23 mouse cellular contexts compared by ENCODE assay signal in genomic region chr4:150068216-150068615, GRCm38 (mm10). TPM values are rescaled to one million over a fixed set of nuclear protein-coding genes. Genes with fewer than 3 reads are reported as not detected.
DNase-seq lines count a peak whose midpoint lies in the region; ATAC-seq and TF ChIP-seq lines count a peak whose summit lies in the region.
"Had no signal": no experiment of that assay in that cellular context is flagged by ENCODE, and none has a peak within 500 bp of the region (broad histone marks: within the 10 kb centered on the region; RNA-seq: fewer than 3 reads in every experiment).

No protein-coding gene starts in this region.

- WGBS in hindbrain, embryonic 10.5 days: 53% methylated on average over 12 of the region's 12 CpGs
- WGBS in hindbrain, embryonic 13.5 days: 56% methylated on average over 12 of the region's 12 CpGs
- WGBS in midbrain, embryonic 11.5 days: 56% methylated on average over 12 of the region's 12 CpGs
- WGBS in midbrain, embryonic 15.5 days: 55% methylated on average over 12 of the region's 12 CpGs
- WGBS in forebrain, embryonic 12.5 days: 55% methylated on average over 12 of the region's 12 CpGs

- no peaks in the 10 kb centered on the region for H3K36me3 ChIP-seq in hindbrain, embryonic 10.5 days
- no peaks in the 10 kb centered on the region for H3K36me3 ChIP-seq in hindbrain, embryonic 13.5 days
- no peaks in the 10 kb centered on the region for H3K36me3 ChIP-seq in midbrain, embryonic 11.5 days (ENCODE audit: control insufficient read depth, insufficient read depth, low read length)
- H3K36me3 ChIP-seq in midbrain, embryonic 15.5 days (replicated peaks): no peaks in the 10 kb centered on the region
- no peaks in the 10 kb centered on the region for H3K36me3 ChIP-seq in forebrain, embryonic 12.5 days (replicated peaks)
- H3K36me3 ChIP-seq: embryonic facial prominence, embryonic 10.5 days; heart, embryonic 13.5 days; hindbrain, embryonic 12.5 days had no signal

- CTCF ChIA-PET in Patski (lab: Charles Lee): no interaction called here

- no peak for ATAC-seq in hindbrain, embryonic 13.5 days (ENCODE audit: low FRiP score)
- no peak for ATAC-seq in midbrain, embryonic 11.5 days (ENCODE audit: low FRiP score)
- no peak for ATAC-seq in midbrain, embryonic 15.5 days (replicated peaks)
- peak; percentile 54 for ATAC-seq in Patski
- no peak for ATAC-seq in forebrain, embryonic 12.5 days (ENCODE audit: low FRiP score)
- ATAC-seq: forebrain, embryonic 16.5 days; hindbrain, postnatal 0 days had no signal

- no peak overlapping the region for H3K4me3 ChIP-seq in hindbrain, embryonic 10.5 days
- H3K4me3 ChIP-seq in hindbrain, embryonic 13.5 days: no peak overlapping the region
- no peak overlapping the region for H3K4me3 ChIP-seq in midbrain, embryonic 11.5 days (ENCODE audit: low read depth, low read length)
- no peak overlapping the region for H3K4me3 ChIP-seq in midbrain, embryonic 15.5 days
- H3K4me3 ChIP-seq in forebrain, embryonic 12.5 days (replicated peaks): no peak overlapping the region
- H3K4me3 ChIP-seq: embryonic facial prominence, embryonic 10.5 days; erythroblast, embryonic 14.5 days; gastrocnemius, adult 2 months; heart, embryonic 13.5 days; hindbrain, embryonic 12.5 days had no signal

- H3K27me3 ChIP-seq in hindbrain, embryonic 10.5 days (ENCODE audit: insufficient read depth, poor library complexity, severe bottlenecking): 0 out of 2 replicates have a peak, but pooled peaks cover 5% of the 10 kb centered on the region
- no peaks in the 10 kb centered on the region for H3K27me3 ChIP-seq in hindbrain, embryonic 13.5 days
- H3K27me3 ChIP-seq in midbrain, embryonic 11.5 days (ENCODE audit: control insufficient read depth, insufficient read depth, low read length): no peaks in the 10 kb centered on the region
- H3K27me3 ChIP-seq in midbrain, embryonic 15.5 days (replicated peaks): no peaks in the 10 kb centered on the region
- no peaks in the 10 kb centered on the region for H3K27me3 ChIP-seq in Patski
- H3K27me3 ChIP-seq in forebrain, embryonic 12.5 days: peaks cover 8% of the 10 kb centered on the region; the same call in 1 of the 2 replicates

- no peak for TF ChIP-seq CTCF in Patski (IDR thresholded peaks at IDR 0.05)

- no peak overlapping the region for H3K4me2 ChIP-seq in hindbrain, embryonic 13.5 days
- no peak overlapping the region for H3K4me2 ChIP-seq in midbrain, embryonic 11.5 days
- no peak overlapping the region for H3K4me2 ChIP-seq in midbrain, embryonic 15.5 days
- H3K4me2 ChIP-seq in forebrain, embryonic 12.5 days: no peak overlapping the region
- H3K4me2 ChIP-seq: heart, embryonic 13.5 days; hindbrain, embryonic 12.5 days had no signal

- peak; percentile 37 for DNase-seq in hindbrain, embryonic 10.5 days (ENCODE audit: low spot score)
- peak; percentile 81 for DNase-seq in midbrain, embryonic 11.5 days (ENCODE audit: low spot score, missing footprints)
- DNase-seq in Patski (ENCODE audit: low read depth, low spot score): no peak
- DNase-seq in gastrocnemius, postnatal 36 days: no peak
- DNase-seq: adrenal gland, adult 2 months; adrenal gland, postnatal 25 days; cerebellum, adult 2 months; cerebellum, postnatal 10 days; gastrocnemius, adult 2 months; gastrocnemius, postnatal 25 days; heart, adult 11 months; heart, postnatal 36 days; kidney, adult 11 months had no signal

- no peak overlapping the region for H3K9ac ChIP-seq in hindbrain, embryonic 13.5 days
- no peak overlapping the region for H3K9ac ChIP-seq in midbrain, embryonic 11.5 days (ENCODE audit: low read length)
- H3K9ac ChIP-seq in midbrain, embryonic 15.5 days: no peak overlapping the region
- H3K9ac ChIP-seq in forebrain, embryonic 12.5 days: no peak overlapping the region
- H3K9ac ChIP-seq: heart, embryonic 13.5 days; hindbrain, embryonic 12.5 days had no signal

- no peak overlapping the region for H3K27ac ChIP-seq in hindbrain, embryonic 10.5 days
- H3K27ac ChIP-seq in hindbrain, embryonic 13.5 days: no peak overlapping the region
- no peak overlapping the region for H3K27ac ChIP-seq in midbrain, embryonic 11.5 days (ENCODE audit: low read depth, low read length)
- no peak overlapping the region for H3K27ac ChIP-seq in midbrain, embryonic 15.5 days
- H3K27ac ChIP-seq in forebrain, embryonic 12.5 days: no peak overlapping the region
- H3K27ac ChIP-seq: embryonic facial prominence, embryonic 10.5 days; gastrocnemius, adult 2 months; heart, embryonic 13.5 days; hindbrain, embryonic 12.5 days; hindbrain, postnatal 0 days had no signal

- in situ Hi-C loops in Patski (cut with MboI; ENCODE audit: low pct_unique_long_range_greater_than_20kb): no loop called here

- peaks cover 16% of the 10 kb centered on the region for H3K4me1 ChIP-seq in hindbrain, embryonic 10.5 days (replicated peaks)
- 0 out of 2 replicates have a peak, but pooled peaks cover 4% of the 10 kb centered on the region for H3K4me1 ChIP-seq in hindbrain, embryonic 13.5 days (replicated peaks)
- H3K4me1 ChIP-seq in midbrain, embryonic 11.5 days (ENCODE audit: control insufficient read depth, insufficient read depth, low read length): no peaks in the 10 kb centered on the region
- no peaks in the 10 kb centered on the region for H3K4me1 ChIP-seq in midbrain, embryonic 15.5 days
- no peaks in the 10 kb centered on the region for H3K4me1 ChIP-seq in forebrain, embryonic 12.5 days
- H3K4me1 ChIP-seq: hindbrain, embryonic 12.5 days had no signal

- POLR2A ChIA-PET in Patski (lab: Charles Lee): interaction anchor here (1.6 kb wide), 1 partner anchor 19 kb away, joined by 5 read pairs; no protein-coding TSS in a partner anchor

- intact Hi-C loops in gastrocnemius, postnatal 36 days (cut with DNase I): no loop called here

- no peaks in the 10 kb centered on the region for H3K9me3 ChIP-seq in hindbrain, embryonic 10.5 days
- H3K9me3 ChIP-seq in hindbrain, embryonic 13.5 days: no peaks in the 10 kb centered on the region
- no peaks in the 10 kb centered on the region for H3K9me3 ChIP-seq in midbrain, embryonic 11.5 days (ENCODE audit: control insufficient read depth, low read length)
- H3K9me3 ChIP-seq in midbrain, embryonic 15.5 days: no peaks in the 10 kb centered on the region
- no peaks in the 10 kb centered on the region for H3K9me3 ChIP-seq in forebrain, embryonic 12.5 days
- H3K9me3 ChIP-seq: embryonic facial prominence, embryonic 10.5 days; heart, embryonic 13.5 days; hindbrain, embryonic 12.5 days had no signal

RNA-seq across cellular contexts. Expression of gene Gpr157, which starts 18.9 kb away (rescaled TPM):
- polyA plus RNA-seq in hindbrain, embryonic 10.5 days (2016; fragmentation: Nextera tagmentation; extraction: Ambion mirVana): 0.59 and 0.81 TPM in 2 replicates
- 0.29 and 0.43 TPM in 2 replicates for polyA plus RNA-seq in hindbrain, embryonic 13.5 days (2015; fragmentation: Nextera tagmentation; extraction: Ambion mirVana)
- polyA plus RNA-seq in midbrain, embryonic 11.5 days (2014; fragmentation: Nextera tagmentation; extraction: Ambion mirVana): 0.10 and 0.15 TPM in 2 replicates
- 0.32 and 0.55 TPM in 2 replicates for polyA plus RNA-seq in midbrain, embryonic 15.5 days (2015; fragmentation: Nextera tagmentation; extraction: Ambion mirVana)
- polyA plus RNA-seq in Patski (2021): 0.50 TPM
- 0.32 and 0.54 TPM in 2 replicates for polyA plus RNA-seq in forebrain, embryonic 12.5 days (2016; fragmentation: Nextera tagmentation; extraction: Ambion mirVana)
- 10 to 100 TPM; 32.5 to 36.5 TPM for total RNA-seq in gastrocnemius, postnatal 36 days (2021)

RNA-seq across cellular contexts. Expression of gene Slc2a5, which starts 50.9 kb away (rescaled TPM):
- 1.1 and 2.0 TPM in 2 replicates for polyA plus RNA-seq in hindbrain, embryonic 10.5 days (2016; fragmentation: Nextera tagmentation; extraction: Ambion mirVana)
- polyA plus RNA-seq in hindbrain, embryonic 13.5 days (2015; fragmentation: Nextera tagmentation; extraction: Ambion mirVana): 1.8 and 2.7 TPM in 2 replicates
- polyA plus RNA-seq in midbrain, embryonic 11.5 days (2014; fragmentation: Nextera tagmentation; extraction: Ambion mirVana): 1.1 and 1.6 TPM in 2 replicates
- 1.6 and 2.9 TPM in 2 replicates for polyA plus RNA-seq in midbrain, embryonic 15.5 days (2015; fragmentation: Nextera tagmentation; extraction: Ambion mirVana)
- polyA plus RNA-seq in Patski (2021): not detected
- 1.1 and 1.3 TPM in 2 replicates for polyA plus RNA-seq in forebrain, embryonic 12.5 days (2016; fragmentation: Nextera tagmentation; extraction: Ambion mirVana)
- under 1 TPM in 1 of 2 experiments, not detected in 1; 0.10 TPM for total RNA-seq in gastrocnemius, postnatal 36 days (2021)
- total RNA-seq: gastrocnemius, adult 2 months had no signal
- polyA plus RNA-seq: C2C12; erythroblast, embryonic 14.5 days had no signal

RNA-seq across cellular contexts. Expression of gene H6pd, which starts 59.4 kb away (rescaled TPM):
- 4.8 and 5.6 TPM in 2 replicates for polyA plus RNA-seq in hindbrain, embryonic 10.5 days (2016; fragmentation: Nextera tagmentation; extraction: Ambion mirVana)
- polyA plus RNA-seq in hindbrain, embryonic 13.5 days (2015; fragmentation: Nextera tagmentation; extraction: Ambion mirVana): 2.4 and 2.7 TPM in 2 replicates
- polyA plus RNA-seq in midbrain, embryonic 11.5 days (2014; fragmentation: Nextera tagmentation; extraction: Ambion mirVana): 1.7 and 2.4 TPM in 2 replicates
- polyA plus RNA-seq in midbrain, embryonic 15.5 days (2015; fragmentation: Nextera tagmentation; extraction: Ambion mirVana): 2.5 and 3.1 TPM in 2 replicates
- polyA plus RNA-seq in Patski (2021): 39.5 TPM
- polyA plus RNA-seq in forebrain, embryonic 12.5 days (2016; fragmentation: Nextera tagmentation; extraction: Ambion mirVana): 2.8 and 3.0 TPM in 2 replicates
- 10 to 100 TPM; 51.9 to 54.1 TPM for total RNA-seq in gastrocnemius, postnatal 36 days (2021)

Comparison
In these comparisons a context has a peak if more than half of its experiments do, and no peak if none do; other contexts are left out.
1. DNase-seq: peak in hindbrain, embryonic 10.5 days (single experiment) and midbrain, embryonic 11.5 days (single experiment); none in Patski (single experiment) and gastrocnemius, postnatal 36 days (0 of 2).